Mouse (Mus musculus): Measurements from ENCODE around the gene Trim75. TPM values are rescaled to one million over a fixed set of nuclear protein-coding genes. Genes with fewer than 3 reads are reported as not detected.
"Not testable (repeated sequence)": the region's sequence is repeated elsewhere in the genome, so short reads cannot be mapped to it uniquely, and the experiment has no call there.

Trim75 gene
- polyA plus RNA-seq (2012; rRNA removed): not detected in 2 replicates

DNA sequence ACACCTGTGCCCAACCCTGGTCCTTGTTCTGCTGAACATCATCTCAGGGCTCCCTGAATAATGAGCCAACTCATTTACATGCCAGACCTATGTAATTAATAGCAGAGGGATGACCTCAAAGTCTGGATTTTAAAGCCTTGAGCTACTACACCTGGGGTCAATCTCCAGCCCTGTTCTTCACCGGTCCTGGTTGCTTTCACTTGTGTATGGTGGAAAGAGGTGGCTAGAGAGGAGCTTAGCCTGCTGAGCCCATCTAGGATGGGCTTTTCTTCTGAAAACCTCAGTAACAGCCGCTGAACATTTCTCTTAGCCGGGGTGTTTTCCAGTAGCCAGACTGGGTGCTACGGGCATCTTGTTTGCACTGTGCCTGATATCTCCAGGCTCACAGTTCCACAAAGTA is at the start of gene Trim75:
Gene Trim75 (minus strand): TSS at position 101 of the 400 bp plus-strand sequence.
- no peak for DNase-seq (ENCODE audit: low spot score)

DNA sequence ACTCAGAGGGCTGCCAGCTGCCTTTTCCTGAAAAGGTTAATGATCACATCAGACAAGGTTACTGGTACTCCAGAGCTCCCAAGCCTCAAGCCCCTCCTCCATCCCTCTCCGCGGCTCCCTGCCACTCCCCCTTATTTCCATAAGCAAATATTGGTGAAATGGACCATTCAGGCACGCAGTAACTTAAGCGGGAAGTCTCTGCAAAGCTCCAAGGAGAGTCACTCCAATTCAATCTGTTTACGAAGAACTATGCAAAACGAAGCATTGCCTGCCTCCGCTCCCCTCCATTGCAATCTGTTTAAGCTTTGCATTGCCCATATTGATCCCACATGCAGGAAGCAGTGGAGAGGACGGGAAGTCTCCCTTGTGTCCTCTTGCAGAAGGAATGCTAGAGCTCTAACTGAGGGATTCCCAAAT is 49.5 kb upstream of the Trim75 start, which contains the start of gene Apela:
Gene Apela (minus strand): TSS at position 220 of the 417 bp plus-strand sequence.
- no peak for DNase-seq (ENCODE audit: low spot score)

DNA sequence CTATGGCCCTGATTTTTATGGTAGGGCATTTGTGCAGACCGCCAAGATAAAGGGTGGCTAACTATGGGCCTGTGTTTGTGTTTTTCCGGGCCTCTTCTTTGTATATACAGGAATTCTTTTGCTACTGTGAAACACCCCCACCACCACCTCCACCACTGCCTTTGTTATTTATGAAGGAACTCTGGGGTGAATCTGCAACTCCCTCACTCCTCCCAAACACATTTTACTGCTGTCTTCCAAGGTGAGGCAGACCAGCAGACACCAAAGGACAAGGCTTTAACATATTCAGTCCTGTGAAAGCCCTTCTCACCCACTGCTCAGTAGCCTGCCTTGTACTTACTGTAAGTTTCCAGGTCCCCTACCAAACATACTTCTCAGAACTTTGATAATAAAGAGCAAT is 46.5 kb upstream of the Trim75 start:
- no peak for DNase-seq (ENCODE audit: low spot score)

DNA sequence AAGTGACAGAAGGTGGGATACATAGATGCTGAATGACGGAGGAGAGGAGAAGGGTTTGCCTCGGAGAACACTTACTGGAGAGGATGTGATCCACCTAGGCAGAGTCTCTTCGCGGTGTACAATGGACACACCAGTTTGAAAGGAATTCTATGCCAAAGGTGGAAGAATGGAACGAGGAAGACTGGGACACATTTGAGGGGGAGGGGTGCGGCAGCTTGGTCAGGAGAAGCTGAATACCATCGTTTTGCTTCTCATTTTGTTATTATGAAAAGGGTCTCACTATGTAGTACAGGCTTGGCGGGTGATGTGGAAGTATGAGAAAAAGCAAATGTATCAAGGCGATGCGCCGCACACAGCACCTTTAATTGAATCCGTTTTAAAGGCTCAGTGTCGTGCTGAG is 45.4 kb upstream of the Trim75 start:
- DNase-seq (ENCODE audit: low spot score): no peak

DNA sequence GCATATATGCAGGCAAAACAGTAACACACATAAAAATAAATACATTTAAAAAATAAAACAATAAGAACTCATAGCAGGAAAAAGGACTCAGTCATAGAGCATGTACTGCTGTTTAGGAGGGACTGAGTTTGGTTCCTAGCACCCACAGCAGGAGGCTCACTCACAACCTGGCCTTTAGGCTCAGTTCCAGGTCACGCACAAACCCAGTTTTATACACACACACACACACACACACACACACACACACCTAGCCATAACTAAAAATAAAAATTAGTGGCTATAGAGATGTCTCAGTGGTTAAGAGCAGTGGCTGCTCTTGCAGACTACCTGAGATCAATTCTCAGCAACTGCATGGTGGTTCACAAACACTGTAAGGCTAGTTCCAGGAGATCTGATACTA is 44.5 kb upstream of the Trim75 start:
- no peak for DNase-seq (ENCODE audit: low spot score)

DNA sequence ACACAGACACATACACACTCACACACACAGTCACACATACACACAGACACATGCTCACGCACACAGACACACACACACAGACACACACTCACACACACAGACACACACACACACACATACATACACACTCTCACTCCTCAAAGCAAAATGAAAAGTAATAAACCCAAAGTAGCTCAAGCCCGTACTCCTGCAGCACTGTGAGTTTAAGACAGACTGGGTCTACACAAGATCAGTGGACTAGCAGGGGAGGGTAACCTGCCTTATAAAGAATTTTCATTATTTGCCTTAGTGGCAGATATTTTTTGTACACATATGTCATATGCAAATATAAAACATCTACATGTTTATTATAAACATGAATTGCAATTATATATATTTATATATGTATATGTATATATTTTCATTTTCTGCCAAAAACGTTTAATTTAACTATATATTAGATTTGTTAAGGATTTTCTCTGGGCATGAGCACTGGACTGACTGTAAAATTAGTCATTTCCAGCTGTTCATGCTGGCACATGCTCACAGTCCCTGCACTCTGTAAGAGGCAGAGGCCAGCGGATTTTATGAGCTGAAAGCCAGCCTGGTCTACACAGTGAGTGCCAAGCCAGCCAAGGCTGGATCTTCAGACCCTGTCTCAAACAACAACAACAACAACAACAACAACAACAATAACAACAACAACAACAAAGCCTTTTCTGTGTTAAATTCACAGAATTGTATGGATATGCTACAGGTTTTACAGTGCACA is 43.3 kb upstream of the Trim75 start:
- DNase-seq (ENCODE audit: low spot score): no peak

DNA sequence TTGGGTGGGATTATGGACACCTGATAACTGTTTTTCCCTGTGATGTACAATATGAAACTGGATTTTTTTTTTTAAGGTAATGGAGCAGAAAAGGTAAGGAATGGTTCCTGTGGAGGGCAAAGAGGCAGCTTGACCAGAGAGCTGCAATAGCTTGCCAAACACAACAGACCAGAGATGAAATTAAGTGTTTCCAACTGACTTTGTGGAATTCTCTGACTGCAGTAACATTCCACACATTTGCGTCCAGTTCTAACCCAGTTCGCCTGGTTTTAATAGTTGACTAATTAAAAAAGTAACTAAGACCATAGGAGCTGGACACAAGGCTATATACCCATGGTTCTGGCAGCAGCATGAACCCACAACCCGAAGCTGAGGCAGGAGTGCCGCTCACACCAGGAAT is 42.1 kb upstream of the Trim75 start:
- no peak for DNase-seq (ENCODE audit: low spot score)

DNA sequence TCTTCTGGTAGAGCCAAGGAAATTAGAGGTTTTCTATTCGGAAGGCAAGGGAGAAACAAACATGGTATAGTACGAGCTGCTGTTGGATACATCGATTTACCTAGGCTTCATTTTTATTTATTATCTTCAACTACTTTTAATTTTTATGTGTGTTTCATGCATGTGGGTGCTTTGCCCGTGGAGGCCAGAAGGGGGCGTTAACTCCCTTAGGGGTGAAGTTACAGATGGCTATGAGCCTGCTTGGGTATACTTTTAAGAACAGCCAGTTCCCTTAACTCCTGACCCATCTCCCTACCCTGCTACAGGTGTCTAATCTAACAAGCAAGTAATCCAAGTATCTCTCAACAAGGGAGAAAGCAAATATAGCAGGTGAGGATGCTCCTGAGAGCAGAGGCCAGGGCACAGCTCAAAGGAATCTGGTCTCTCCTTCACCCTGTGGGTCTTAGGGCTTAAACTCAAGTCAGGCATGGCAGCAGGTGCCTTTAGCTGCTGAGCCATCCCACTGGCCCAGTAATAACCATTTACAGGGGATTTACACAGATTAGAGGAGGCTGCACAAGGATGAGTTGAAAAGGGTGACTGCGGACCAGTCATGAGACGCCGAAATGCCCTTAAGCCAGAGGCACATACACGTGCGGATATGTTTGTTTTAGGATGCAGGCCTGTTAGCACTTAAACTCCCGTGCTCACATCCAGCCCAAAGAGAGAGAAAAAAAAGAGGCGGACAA is 41.5 kb upstream of the Trim75 start:
- no peak for DNase-seq (ENCODE audit: low spot score)

DNA sequence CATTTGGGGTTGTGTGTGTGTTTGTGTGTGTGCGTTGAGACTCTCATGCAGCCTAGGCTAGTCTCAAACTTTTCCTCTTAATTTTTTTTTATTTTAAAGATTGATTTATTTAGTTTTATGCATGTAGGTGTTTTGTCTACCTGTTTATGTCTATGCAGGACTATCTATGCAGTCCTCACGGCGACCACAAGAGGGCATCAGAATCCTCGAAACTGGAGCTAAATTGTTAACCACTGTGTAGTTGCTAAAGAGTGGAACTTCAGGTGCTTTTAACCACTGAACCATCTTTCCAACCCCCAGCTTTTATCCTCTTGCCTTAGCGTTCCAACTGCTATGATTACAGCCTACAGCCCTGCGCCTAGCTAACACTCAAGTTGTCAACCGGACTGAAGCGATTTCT is 34.9 kb upstream of the Trim75 start:
- DNase-seq (ENCODE audit: low spot score): peak; percentile 42

DNA sequence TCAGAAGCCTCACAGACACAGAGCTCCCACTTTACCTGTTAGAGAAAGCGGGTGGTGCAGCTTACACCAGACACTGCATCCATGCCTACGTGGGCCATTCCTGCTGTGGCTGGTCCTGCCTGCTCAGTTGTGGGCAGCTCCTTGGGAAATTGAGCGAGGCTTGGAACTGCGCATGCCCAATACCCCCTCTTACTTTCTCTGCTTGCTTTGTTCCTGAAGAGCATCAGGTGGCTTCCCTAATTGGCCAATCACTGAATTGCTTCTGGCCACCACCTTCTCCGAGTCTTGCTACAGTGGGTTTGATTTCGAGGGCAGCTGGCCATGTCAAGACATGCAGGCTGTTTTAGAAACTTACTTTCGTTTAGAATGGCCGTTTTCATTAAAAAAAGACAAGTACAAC is 30.8 kb upstream of the Trim75 start, which contains the start of the genes Trim61 and Trim60:
Gene Trim61 (minus strand): TSS at position 101 of the 400 bp plus-strand sequence.
Gene Trim60 (minus strand): TSS at position 162 of the 400 bp plus-strand sequence.
- DNase-seq (ENCODE audit: low spot score): no peak

DNA sequence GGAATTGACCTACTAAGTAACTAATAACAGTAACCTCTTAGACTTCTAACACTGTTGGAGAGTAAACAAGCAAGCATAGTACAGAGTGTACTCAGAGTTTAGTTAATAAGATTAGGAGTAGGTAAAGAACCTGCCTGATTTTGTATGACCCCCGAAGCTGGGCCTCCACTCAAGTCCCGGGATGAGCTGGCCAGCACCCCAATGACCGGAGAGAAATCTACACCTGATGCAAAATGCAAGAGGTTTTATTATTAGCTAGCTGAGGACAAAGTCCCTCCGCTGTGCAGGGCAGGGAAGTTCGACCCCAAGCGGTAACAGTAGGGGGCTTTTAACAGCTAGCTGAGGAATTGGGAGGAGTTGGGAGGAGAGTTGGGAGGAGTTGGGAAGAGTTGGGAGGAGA is 20.0 kb upstream of the Trim75 start:
- not testable (repeated sequence) for DNase-seq (ENCODE audit: low spot score)

DNA sequence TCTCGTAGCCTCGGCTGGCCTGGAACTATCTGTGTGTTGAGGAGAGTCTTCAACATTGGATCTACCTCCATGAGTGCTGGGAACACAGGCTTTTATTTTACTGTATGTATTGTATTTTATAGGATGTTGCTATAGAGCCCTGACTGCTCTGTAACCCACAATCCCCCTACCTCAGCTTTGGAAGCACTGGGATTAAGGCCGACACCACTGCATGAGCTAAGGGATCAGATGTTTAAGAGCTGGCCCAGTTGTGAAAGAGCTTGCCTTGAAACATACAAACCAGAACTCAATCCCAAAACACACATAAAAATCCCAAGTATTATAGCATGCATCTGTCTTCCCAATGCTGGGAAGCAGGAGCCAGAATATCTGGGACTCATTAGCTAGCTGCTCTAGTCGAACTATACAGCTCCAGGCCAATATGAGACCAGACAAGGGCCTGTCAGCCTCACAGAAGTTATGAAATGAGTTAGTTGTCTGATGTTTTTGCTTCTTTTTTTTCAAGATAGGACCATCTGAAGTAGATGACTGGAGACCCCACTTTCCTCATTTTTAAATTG is 11.3 kb upstream of the Trim75 start:
- DNase-seq (ENCODE audit: low spot score): no peak

DNA sequence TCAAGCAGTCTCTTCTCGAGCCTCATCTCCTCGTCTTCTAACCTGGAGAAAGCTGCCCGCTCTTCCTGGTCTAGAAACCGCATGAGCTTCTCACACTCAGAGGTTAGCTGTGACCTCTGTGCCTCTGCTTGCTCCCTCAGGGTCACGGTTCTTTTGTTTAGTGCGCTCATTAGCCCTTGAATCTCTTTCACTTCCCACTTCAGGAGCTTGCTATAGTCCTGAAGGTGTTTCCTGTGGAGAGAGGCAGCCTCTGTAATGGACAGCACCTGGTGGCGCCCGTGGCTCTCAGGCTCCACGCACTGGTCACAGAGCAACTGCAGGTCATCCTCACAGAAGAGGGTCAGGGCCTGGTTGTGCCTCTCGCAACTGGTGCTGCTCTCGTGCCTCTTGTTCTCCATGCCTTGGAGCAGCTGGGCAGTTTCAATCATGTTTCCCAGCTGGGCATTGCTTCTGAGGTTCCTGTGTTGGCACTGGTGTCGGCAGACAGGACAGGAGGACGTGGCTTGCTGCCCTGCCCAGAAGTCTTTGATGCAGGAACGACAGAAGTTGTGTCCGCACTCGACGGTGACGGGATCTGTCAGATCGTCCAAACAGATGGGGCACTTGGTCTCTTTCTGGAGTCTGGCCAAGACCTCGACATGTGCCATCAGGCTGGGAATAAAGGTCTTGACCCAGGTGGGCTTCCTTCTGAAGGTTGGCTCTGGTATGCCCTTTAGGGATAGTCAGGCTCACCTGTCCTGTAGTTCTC is 4.3 kb downstream of the Trim75 start:
- DNase-seq (ENCODE audit: low spot score): no peak

DNA sequence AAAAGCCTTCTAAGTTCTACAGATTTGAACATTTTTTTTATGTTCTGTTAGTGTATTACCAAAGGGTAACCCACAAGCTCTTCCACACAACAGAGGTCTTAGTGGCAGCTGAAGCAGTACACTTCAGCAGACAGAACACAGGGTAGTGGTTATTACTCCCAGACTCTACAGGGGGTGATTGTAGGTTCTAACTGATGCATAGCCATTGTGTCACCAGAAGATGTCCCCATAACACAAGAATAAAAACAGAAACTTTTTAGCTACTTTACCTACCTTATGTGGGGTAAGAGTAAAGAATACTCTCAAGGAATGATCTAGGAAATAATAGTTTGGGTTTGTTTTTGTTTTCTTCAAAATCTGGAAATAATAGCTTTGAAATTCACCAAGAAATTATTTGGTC is 24.8 kb downstream of the Trim75 start:
- no peak for DNase-seq (ENCODE audit: low spot score)

DNA sequence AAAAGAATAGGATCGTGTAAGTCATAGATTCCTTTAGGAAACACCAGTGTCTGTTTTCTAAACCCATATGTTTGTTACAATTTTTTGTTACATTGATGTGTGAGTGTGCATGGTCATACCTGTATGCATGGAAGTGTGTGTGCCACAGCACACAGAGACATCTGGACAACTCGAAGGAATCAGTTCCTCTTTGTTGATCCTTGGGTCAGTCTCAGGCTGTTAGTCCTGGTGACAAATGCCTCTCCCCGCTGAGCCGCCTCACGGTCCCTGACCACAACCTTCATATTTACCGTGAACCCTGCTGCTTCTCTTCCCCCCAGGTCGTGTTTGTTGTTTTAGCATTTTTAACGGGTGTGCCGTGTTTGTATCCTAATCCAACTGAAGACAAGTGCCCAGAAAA is 28.6 kb downstream of the Trim75 start:
- DNase-seq (ENCODE audit: low spot score): no peak

DNA sequence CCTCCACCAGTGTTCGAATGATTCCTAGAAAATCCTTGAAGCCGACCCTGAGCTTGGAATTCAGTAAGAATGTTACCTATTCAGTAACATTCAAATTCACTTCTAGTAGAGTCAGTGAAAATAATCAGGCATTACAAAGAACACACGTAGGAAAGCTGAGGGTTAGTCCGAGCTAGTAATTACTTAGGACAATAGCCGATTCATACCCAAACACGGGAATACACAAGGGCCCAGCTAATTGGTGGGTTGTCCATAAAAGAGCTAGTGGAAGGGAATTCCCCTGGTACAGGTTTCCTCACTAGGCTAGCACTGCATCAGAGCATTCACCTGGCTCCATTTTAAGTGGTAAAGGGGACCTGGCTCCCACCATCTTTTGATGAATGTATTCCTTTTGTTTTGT is 35.5 kb downstream of the Trim75 start:
- DNase-seq (ENCODE audit: low spot score): no peak

DNA sequence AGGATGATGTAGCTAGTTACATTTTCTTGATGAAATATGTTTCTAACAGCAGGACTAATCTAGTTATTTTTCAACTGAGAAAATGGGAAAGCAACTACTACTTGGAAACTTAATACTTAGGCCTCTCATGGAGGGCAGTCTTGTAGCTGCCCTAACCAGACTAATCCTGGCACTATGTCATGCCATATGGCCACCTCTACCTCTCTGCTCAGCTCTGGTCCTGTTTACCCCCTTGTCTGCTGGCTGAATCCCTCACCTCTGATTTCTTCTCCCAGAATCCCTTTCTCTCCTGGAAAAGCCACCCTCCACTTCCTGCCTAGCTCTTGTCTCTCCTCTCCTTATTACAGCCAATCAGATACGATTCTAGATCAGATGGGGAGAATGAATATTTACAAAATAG is 39.3 kb downstream of the Trim75 start:
- DNase-seq (ENCODE audit: low spot score): no peak

DNA sequence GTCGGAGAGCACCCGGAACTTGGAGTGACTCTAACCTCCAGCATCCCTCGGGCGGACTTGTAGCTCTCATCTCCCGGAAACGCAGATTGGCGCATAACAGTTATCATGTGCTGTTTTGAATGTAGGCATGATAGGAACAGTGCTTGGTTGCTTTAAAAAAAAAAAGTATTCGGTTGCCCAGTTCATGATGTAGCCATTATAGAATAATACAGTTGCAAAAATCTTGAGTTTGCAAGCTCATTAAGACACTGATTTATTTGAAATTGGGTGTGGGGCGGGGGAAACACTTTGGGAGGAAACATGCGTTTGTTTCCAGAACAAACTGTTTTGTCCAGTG is 40.0 kb downstream of the Trim75 start:
- no peak for DNase-seq (ENCODE audit: low spot score)

DNA sequence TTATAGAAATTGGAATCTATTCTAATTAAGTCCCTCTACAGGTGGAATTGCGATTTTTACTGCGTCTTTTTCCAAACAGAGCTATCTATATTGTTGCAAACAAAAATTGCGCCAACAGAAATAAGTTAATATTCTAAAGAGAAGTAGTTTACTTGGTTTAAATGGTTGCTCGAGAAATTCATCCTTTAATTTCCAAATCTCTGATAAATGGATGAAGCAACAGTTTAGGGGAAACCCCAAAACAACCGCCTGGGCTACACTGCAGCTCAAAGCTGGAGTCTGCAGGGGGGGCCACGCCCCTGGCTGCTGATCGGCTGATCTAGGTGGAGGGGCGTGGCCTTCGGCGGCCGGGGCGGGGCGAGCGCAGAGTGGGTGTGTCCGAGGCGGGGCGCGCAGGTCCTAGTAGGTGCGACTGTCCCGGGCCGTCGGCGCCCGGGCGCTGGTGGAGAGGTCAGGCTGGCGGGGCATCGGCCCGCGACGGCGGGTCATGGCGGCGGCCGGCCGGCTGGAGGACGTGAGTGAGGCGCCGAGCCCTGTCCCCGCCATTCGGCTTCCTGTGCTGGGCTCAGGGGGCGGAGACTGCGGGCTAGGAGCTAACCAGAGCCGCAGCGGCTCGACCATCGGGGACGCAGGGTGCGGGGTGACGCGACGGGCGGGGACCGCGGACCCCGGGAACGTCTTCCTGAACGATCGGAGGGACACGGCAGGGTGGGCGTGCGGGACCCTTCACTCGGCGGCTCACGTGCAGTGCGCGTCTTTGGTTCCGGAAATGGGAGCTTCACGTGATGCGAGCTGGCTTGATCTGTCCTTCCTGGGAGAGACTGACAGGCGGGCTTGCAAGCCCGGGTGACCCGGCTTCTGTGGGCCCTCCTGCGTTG is 40.6 kb downstream of the Trim75 start, which contains the start of gene Tmem192:
Gene Tmem192 (plus strand): TSS at position 366 of the 878 bp plus-strand sequence.
- DNase-seq (ENCODE audit: low spot score): peak; percentile 93

DNA sequence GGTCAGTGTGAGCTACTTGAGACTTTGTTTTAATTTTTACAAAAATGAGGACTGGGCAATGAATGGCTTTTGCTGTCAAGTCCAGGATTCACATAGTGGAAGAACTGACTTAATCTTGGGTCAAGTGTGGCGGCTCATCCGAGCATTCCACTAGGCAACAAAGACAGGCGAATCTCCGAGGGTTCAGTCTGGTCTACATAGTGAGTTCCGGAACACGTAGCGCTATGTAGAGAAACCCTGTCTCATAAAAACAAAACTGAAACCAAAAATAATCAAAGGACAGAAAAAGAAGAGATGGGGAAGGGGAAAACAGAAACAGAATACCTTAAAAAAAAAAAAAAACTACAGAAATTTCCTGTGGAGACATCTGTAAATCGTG is 41.2 kb downstream of the Trim75 start:
- no peak for DNase-seq (ENCODE audit: low spot score)

DNA sequence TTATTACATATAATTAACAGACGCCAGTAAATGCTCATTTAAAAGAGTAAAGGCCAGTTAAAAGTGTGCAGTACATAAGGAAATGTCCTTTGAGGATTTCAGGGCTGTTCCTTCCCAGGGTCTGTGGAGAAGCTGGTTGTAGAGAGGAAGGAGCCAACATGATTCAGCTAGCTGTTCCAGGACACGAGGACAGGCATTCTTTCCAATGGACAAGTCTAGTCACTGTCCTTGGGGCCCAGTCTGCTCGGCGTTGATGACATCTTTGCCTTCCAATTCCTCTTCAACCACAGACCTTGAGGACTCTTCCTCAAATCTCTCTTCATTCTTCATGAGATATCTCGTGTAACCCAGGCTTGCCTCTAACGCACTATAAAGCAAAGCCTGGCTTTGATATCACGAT is 42.0 kb downstream of the Trim75 start:
- no peak for DNase-seq (ENCODE audit: low spot score)

Data from urinary bladder, adult 2 months (tissue).